Comparison of ENCODE assay signal across 8 mouse cellular contexts in the genomic region with DNA sequence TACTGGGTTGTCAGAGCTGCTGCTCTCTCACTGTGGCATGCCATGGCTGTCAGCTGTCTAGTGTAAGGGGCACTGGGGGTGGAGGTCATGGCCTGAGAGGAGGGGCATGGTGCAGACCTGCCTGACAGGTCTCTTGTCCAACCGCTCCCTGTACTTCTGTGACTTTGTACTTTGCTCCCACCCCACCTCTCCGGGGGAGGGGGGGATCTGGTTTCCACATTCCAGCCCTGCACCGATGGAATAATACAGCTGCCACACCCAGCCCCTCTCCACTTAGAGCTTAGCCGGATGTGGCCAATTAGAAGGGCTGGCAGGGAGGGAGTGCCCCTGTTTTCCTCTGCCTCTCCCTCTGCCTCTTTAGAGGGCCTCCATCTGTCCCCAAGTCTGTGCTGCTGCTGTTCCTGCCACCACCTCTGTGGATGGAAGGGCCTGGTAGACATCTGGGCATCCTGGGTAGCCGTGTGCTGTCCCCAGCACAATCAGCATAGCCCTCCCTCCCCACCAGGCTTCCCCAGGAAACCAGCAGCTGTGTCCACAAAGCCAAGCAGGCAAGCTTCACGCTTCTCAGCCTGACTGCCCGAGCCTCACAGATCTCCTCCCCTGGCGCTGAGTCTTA. TPM values are rescaled to one million over a fixed set of nuclear protein-coding genes. Genes with fewer than 3 reads are reported as not detected.
A peak's percentile ranks its signal among the peaks of the same experiment; 100 is the strongest.
DNase-seq lines count a peak whose midpoint lies in the region; ATAC-seq lines count a peak whose summit lies in the region.

No protein-coding gene starts in this region.

- peak overlapping the region; percentile 51 for H3K27ac ChIP-seq in heart, embryonic 15.5 days
- peak overlapping the region; percentile 84 for H3K27ac ChIP-seq in embryonic facial prominence, embryonic 14.5 days (replicated peaks; ENCODE audit: low read depth, low read length)

- no peak for DNase-seq in heart, postnatal 14 days
- peak; percentile 92 for DNase-seq in embryonic facial prominence, embryonic 14.5 days (ENCODE audit: low spot score)
- peak; percentile 80 to 93 for DNase-seq in kidney, postnatal 25 days
- DNase-seq in lung, postnatal 4 days = peak; percentile 69 to 85
- DNase-seq in right cerebral cortex, postnatal 4 days = no peak
- no peak for DNase-seq in adrenal gland, adult 2 months
- no peak for DNase-seq in urinary bladder, postnatal 10 days (ENCODE audit: low spot score)

- no peak overlapping the region for H3K9ac ChIP-seq in heart, embryonic 15.5 days
- peak overlapping the region; percentile 23; the same call in 1 of the 2 replicates for H3K9ac ChIP-seq in embryonic facial prominence, embryonic 14.5 days (ENCODE audit: low read depth, low read length)

- ATAC-seq in heart, embryonic 15.5 days (replicated peaks; ENCODE audit: insufficient number of reproducible peaks, insufficient read depth, low FRiP score, low read depth) = 0 out of 2 replicates have a peak, but pooled peaks have one; percentile 15
- peak; percentile 89 for ATAC-seq in embryonic facial prominence, embryonic 14.5 days (ENCODE audit: low read depth)

- WGBS in heart, embryonic 15.5 days = 33% methylated on average over 8 of the region's 8 CpGs
- 17% methylated on average over 8 of the region's 8 CpGs for WGBS in embryonic facial prominence, embryonic 14.5 days

- no peak overlapping the region for H3K4me3 ChIP-seq in heart, embryonic 15.5 days
- H3K4me3 ChIP-seq in embryonic facial prominence, embryonic 14.5 days (ENCODE audit: low read depth, low read length) = no peak overlapping the region

- peaks cover 13% of the 10 kb centered on the region for H3K4me1 ChIP-seq in heart, embryonic 15.5 days (replicated peaks)
- H3K4me1 ChIP-seq in embryonic facial prominence, embryonic 14.5 days (ENCODE audit: control insufficient read depth, insufficient read depth, low read length) = peaks cover 11% of the 10 kb centered on the region

- no peaks in the 10 kb centered on the region for H3K9me3 ChIP-seq in heart, embryonic 15.5 days (replicated peaks)
- no peaks in the 10 kb centered on the region for H3K9me3 ChIP-seq in embryonic facial prominence, embryonic 14.5 days (ENCODE audit: control insufficient read depth, low read length)

- H3K27me3 ChIP-seq in heart, embryonic 15.5 days = no peaks in the 10 kb centered on the region
- no peaks in the 10 kb centered on the region for H3K27me3 ChIP-seq in embryonic facial prominence, embryonic 14.5 days (replicated peaks; ENCODE audit: control insufficient read depth, insufficient read depth, low read length)

- H3K4me2 ChIP-seq in heart, embryonic 15.5 days = no peak overlapping the region
- 0 out of 2 replicates have a peak overlapping the region, but pooled peaks have one; percentile 2 for H3K4me2 ChIP-seq in embryonic facial prominence, embryonic 14.5 days (ENCODE audit: low read depth, low read length)

- intact Hi-C loops in heart, postnatal 14 days (cut with DNase I) = no loop called here

- H3K36me3 ChIP-seq in heart, embryonic 15.5 days = peaks cover 71% of the 10 kb centered on the region
- peaks cover 79% of the 10 kb centered on the region for H3K36me3 ChIP-seq in embryonic facial prominence, embryonic 14.5 days (ENCODE audit: control insufficient read depth, insufficient read depth, low read length)

RNA-seq across cellular contexts. Expression of gene Mgat3, which starts 14.1 kb away (rescaled TPM):
- 0.93 and 2.5 TPM in 2 replicates for polyA plus RNA-seq in heart, embryonic 15.5 days (2015; fragmentation: Nextera tagmentation; extraction: Ambion mirVana)
- total RNA-seq in heart, postnatal 14 days (2021) = 1 to 10 TPM; 1.6 to 2.0 TPM
- 7.3 and 7.8 TPM in 2 replicates for polyA plus RNA-seq in embryonic facial prominence, embryonic 14.5 days (2014; fragmentation: Nextera tagmentation; extraction: Ambion mirVana)
- 10 to 100 TPM in 1 of 2 experiments, 1 to 10 TPM in 1; 7.6 to 12.4 TPM for total RNA-seq in adrenal gland, adult 2 months (2021)
- polyA plus RNA-seq in adrenal gland, adult 2 months (2012; rRNA removed) = 8.1 and 8.2 TPM in 2 replicates

RNA-seq across cellular contexts. Expression of gene Tab1, which starts 26.5 kb away (rescaled TPM):
- 25.0 and 33.6 TPM in 2 replicates for polyA plus RNA-seq in heart, embryonic 15.5 days (2015; fragmentation: Nextera tagmentation; extraction: Ambion mirVana)
- 10 to 100 TPM; 27.8 to 32.4 TPM for total RNA-seq in heart, postnatal 14 days (2021)
- 27.6 and 36.3 TPM in 2 replicates for polyA plus RNA-seq in embryonic facial prominence, embryonic 14.5 days (2014; fragmentation: Nextera tagmentation; extraction: Ambion mirVana)
- 10 to 100 TPM; 11.4 to 23.2 TPM for total RNA-seq in adrenal gland, adult 2 months (2021)
- polyA plus RNA-seq in adrenal gland, adult 2 months (2012; rRNA removed) = 19.6 and 23.4 TPM in 2 replicates

Comparison
In these comparisons a context has a peak if more than half of its experiments do, and no peak if none do; other contexts are left out.
1. DNase-seq: peak in embryonic facial prominence, embryonic 14.5 days (single experiment), kidney, postnatal 25 days (2 of 2) and lung, postnatal 4 days (2 of 2); none in heart, postnatal 14 days (0 of 2), right cerebral cortex, postnatal 4 days (single experiment), adrenal gland, adult 2 months (single experiment) and urinary bladder, postnatal 10 days (single experiment).